Comparison of ENCODE assay signal across 8 mouse cellular contexts in genomic region chr10:77116537-77117455, GRCm38 (mm10). TPM values are rescaled to one million over a fixed set of nuclear protein-coding genes. Genes with fewer than 3 reads are reported as not detected.
DNase-seq lines count a peak whose midpoint lies in the region; ATAC-seq and TF ChIP-seq lines count a peak whose summit lies in the region.

No protein-coding gene starts in this region.

- no peak for TF ChIP-seq CTCF in forebrain, postnatal 0 days (IDR thresholded peaks at IDR 0.05; ENCODE audit: low read depth)

- H3K9me3 ChIP-seq in megakaryocyte, embryonic 14.5 days: no peaks in the 10 kb centered on the region
- H3K9me3 ChIP-seq in forebrain, postnatal 0 days (ENCODE audit: low read length): no peaks in the 10 kb centered on the region
- no peaks in the 10 kb centered on the region for H3K9me3 ChIP-seq in liver, embryonic 11.5 days (ENCODE audit: control insufficient read depth, low read length)
- H3K9me3 ChIP-seq in stomach, embryonic 16.5 days (replicated peaks; ENCODE audit: control insufficient read depth, low read length): no peaks in the 10 kb centered on the region

- peak overlapping the region; percentile 48 for H3K4me3 ChIP-seq in megakaryocyte, embryonic 14.5 days (replicated peaks)
- H3K4me3 ChIP-seq in forebrain, postnatal 0 days (ENCODE audit: low read depth, low read length): no peak overlapping the region
- H3K4me3 ChIP-seq in liver, embryonic 11.5 days (ENCODE audit: low read depth, low read length): no peak overlapping the region
- H3K4me3 ChIP-seq in stomach, embryonic 16.5 days (replicated peaks; ENCODE audit: low read length): no peak overlapping the region

- H3K36me3 ChIP-seq in megakaryocyte, embryonic 14.5 days (replicated peaks; ENCODE audit: low read length): peaks cover 90% of the 10 kb centered on the region
- H3K36me3 ChIP-seq in forebrain, postnatal 0 days (ENCODE audit: insufficient read depth): no peaks in the 10 kb centered on the region
- no peaks in the 10 kb centered on the region; the same call in 1 of the 2 replicates for H3K36me3 ChIP-seq in liver, embryonic 11.5 days (ENCODE audit: control insufficient read depth, insufficient read depth, low read length)
- no peaks in the 10 kb centered on the region for H3K36me3 ChIP-seq in stomach, embryonic 16.5 days (ENCODE audit: control insufficient read depth, insufficient read depth, low read length)

- H3K4me2 ChIP-seq in forebrain, postnatal 0 days (ENCODE audit: low read depth): no peak overlapping the region
- H3K4me2 ChIP-seq in liver, embryonic 11.5 days: peak overlapping the region; percentile 37
- no peak overlapping the region for H3K4me2 ChIP-seq in stomach, embryonic 16.5 days (ENCODE audit: low read depth, low read length)

- 29% methylated on average over 4 of the region's 4 CpGs for WGBS in forebrain, postnatal 0 days
- WGBS in liver, embryonic 11.5 days: 44% methylated on average over 4 of the region's 4 CpGs
- 22% methylated on average over 4 of the region's 4 CpGs for WGBS in stomach, embryonic 16.5 days

- H3K4me1 ChIP-seq in megakaryocyte, embryonic 14.5 days: peaks cover 95% of the 10 kb centered on the region
- no peaks in the 10 kb centered on the region for H3K4me1 ChIP-seq in forebrain, postnatal 0 days (ENCODE audit: insufficient read depth)
- peaks cover 9% of the 10 kb centered on the region for H3K4me1 ChIP-seq in liver, embryonic 11.5 days (replicated peaks; ENCODE audit: control insufficient read depth, insufficient read depth, low read length)
- peaks cover 36% of the 10 kb centered on the region for H3K4me1 ChIP-seq in stomach, embryonic 16.5 days (ENCODE audit: control insufficient read depth, insufficient read depth, low read length)

- ATAC-seq in megakaryocyte, adult 5-6 weeks (ENCODE audit: poor library complexity, severe bottlenecking): no peak
- ATAC-seq in forebrain, postnatal 0 days: peak; percentile 34
- ATAC-seq in liver, embryonic 11.5 days (replicated peaks; ENCODE audit: low FRiP score): peak; percentile 55; the same call in 1 of the 2 replicates
- ATAC-seq in stomach, embryonic 16.5 days (ENCODE audit: insufficient read depth, low FRiP score): peak; percentile 58

- no peak for DNase-seq in forebrain, postnatal 0 days
- DNase-seq in liver, embryonic 11.5 days (ENCODE audit: low spot score): no peak
- DNase-seq in spleen, postnatal 4 days (ENCODE audit: low spot score in 2 of 2): no peak
- no peak for DNase-seq in urinary bladder, adult 2 months (ENCODE audit: low spot score)
- no peak for DNase-seq in cerebellum, adult 18-20 months

- H3K27ac ChIP-seq in forebrain, postnatal 0 days (ENCODE audit: low read depth, low read length): no peak overlapping the region
- H3K27ac ChIP-seq in liver, embryonic 11.5 days (ENCODE audit: low read depth, low read length): peak overlapping the region; percentile 68
- H3K27ac ChIP-seq in stomach, embryonic 16.5 days (ENCODE audit: low read length): peak overlapping the region; percentile 65

- H3K27me3 ChIP-seq in megakaryocyte, embryonic 14.5 days (replicated peaks): no peaks in the 10 kb centered on the region
- H3K27me3 ChIP-seq in forebrain, postnatal 0 days (ENCODE audit: insufficient read depth, low read length): no peaks in the 10 kb centered on the region
- no peaks in the 10 kb centered on the region for H3K27me3 ChIP-seq in liver, embryonic 11.5 days (replicated peaks; ENCODE audit: control insufficient read depth, insufficient read depth, low read length)
- no peaks in the 10 kb centered on the region for H3K27me3 ChIP-seq in stomach, embryonic 16.5 days (ENCODE audit: control insufficient read depth, insufficient read depth, low read length)

- no peak overlapping the region for H3K9ac ChIP-seq in forebrain, postnatal 0 days
- H3K9ac ChIP-seq in liver, embryonic 11.5 days (ENCODE audit: low read depth, low read length): peak overlapping the region; percentile 42
- H3K9ac ChIP-seq in stomach, embryonic 16.5 days (ENCODE audit: low read length): peak overlapping the region; percentile 46; the same call in 1 of the 2 replicates

RNA-seq across cellular contexts. Expression of gene Col18a1, which starts 49.6 kb away (rescaled TPM):
- polyA plus RNA-seq in megakaryocyte, embryonic 14.5 days (2012; ENCODE audit: insufficient read depth, low replicate concordance): 946 and 2,951 TPM in 2 replicates
- 0.09 TPM in 1 of 2 replicates, not detected in the other for total RNA-seq in megakaryocyte, adult 5-6 weeks (2015)
- not detected in 2 replicates for total RNA-seq in megakaryocyte, adult 5-6 weeks (2017)
- 24.7 and 28.4 TPM in 2 replicates for total RNA-seq in forebrain, postnatal 0 days (2014; rRNA removed)
- 11.7 and 12.6 TPM in 2 replicates for polyA plus RNA-seq in forebrain, postnatal 0 days (2015; fragmentation: Nextera tagmentation; extraction: Ambion mirVana)
- 55.3 and 60.2 TPM in 2 replicates for polyA plus RNA-seq in liver, embryonic 11.5 days (2014; fragmentation: Nextera tagmentation; extraction: Ambion mirVana)
- 78.9 and 82.2 TPM in 2 replicates for polyA plus RNA-seq in stomach, embryonic 16.5 days (2015; fragmentation: Nextera tagmentation; extraction: Ambion mirVana)
- 51.8 and 65.6 TPM in 2 replicates for polyA plus RNA-seq in urinary bladder, adult 2 months (2012; rRNA removed)

Comparison
In these comparisons a context has a peak if more than half of its experiments do, and no peak if none do; other contexts are left out.
1. RNA of gene Col18a1, which starts 49.6 kb away (polyA plus RNA-seq): 946 to 2,951 TPM in megakaryocyte, embryonic 14.5 days; 78.9 to 82.2 TPM in stomach, embryonic 16.5 days, 55.3 to 60.2 TPM in liver, embryonic 11.5 days, 51.8 to 65.6 TPM in urinary bladder, adult 2 months and 11.7 to 12.6 TPM in forebrain, postnatal 0 days; every median in the first group is over 10 times any median in the second.